Mouse (Mus musculus): ENCODE data around the gene Cry1. TPM values are rescaled to one million over a fixed set of nuclear protein-coding genes. Genes with fewer than 3 reads are reported as not detected.

Gene Cry1
- polyA plus RNA-seq (2014; fragmentation: Illumina TruSeq; extraction: RNeasy Lipid Tissue Mini Kit (QIAGEN cat#74804); ENCODE audit: insufficient read depth, low read depth, low replicate concordance), result 9.9 TPM

GRCm38 (mm10) chr10:85184964-85185608 is at the start of gene Cry1:
TSS of gene Cry1 (minus strand) at chr10:85185064.

DNA sequence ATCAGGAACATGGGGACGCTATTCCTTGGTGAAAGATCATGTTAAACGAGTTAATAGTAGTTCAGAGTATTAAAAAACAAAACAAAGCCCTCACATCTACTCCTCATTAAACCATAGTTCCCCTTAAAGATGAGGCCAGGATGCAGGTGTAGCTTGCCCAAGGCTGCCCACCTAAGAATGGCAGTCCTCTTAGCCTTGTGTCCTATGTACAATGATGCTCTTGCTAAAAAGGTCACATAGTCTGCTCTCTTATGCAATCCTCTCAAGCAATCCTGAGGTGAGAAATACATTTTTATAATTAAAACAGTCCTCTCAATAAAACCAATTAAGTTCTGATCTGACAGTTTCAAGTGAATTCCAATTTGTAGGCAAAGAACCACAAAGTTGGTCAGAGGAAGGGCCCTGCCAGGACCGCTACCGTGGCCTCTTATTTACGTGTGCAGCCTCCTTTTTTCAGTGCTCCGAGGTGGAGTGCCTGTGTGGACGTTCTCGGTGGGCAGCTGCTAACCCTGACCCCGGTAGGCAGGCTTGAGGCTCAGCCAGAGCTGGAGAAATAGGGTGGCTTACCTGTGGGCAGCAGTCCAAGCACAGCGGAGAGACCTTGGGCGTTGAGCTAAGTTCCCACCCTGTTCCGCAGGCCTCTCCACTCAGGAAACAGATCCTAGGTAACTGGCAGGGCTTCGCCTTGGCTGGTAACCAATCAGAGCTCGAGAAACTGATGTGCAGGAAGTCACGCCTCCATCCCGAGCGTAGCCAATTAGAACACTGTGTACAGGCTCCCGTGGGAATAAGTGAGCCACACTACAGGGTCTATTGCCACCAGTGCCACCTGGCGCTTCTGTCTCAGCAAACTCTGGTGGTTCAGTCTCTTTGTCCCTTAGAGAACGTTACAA is 57.2 kb downstream of the Cry1 start, which contains the start of gene Mterf2:
Mterf2 (minus strand) TSS at position 633 of the 893 bp plus-strand sequence.

DNA sequence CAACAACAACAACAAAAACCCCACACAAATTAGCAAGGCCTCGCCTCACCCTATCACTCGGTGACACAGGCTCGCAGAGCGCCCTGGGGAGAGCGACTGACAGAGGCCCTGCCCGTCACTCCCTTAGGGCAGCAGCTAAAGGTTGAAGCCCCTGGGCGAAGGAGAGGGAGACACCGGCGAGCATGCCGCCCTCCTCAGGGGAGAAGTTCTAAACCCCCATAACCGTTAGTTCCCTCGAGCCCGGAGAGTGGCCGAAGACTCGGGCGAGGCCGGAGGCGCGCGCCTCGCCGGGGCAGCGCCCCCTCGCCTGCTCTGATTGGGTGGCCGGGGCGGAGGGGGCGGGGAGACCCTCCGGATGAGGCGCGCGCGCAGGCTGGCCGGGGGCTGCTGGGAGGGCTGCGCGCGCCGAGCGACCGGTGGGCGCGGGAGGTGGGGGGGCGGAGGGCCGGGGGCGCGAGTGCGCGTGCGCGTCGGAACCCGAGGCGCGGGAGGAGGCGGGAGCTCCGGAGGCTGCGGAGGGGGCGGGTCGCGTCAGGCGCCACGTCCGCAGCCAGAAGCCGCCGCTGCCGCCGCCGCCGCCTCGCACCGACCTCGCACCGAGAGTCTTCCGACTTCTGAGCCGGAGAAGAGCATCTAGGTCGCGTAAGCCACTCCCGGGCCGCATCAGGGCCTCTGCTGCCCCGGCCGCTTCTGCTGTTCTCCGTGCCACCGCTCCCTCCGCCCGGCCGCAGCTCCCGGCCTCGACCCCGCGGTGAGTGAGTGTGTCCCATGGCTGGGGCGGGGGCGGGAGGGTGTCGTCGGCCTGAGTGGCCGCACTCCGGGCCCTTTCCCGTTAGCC is 82.4 kb downstream of the Cry1 start, which contains the start of the genes Fhl4 and Tmem263:
Fhl4 (minus strand) TSS at position 249 of the 838 bp plus-strand sequence.
Tmem263 (plus strand) TSS at position 381 of the 838 bp plus-strand sequence.

Other genes starting within 250 kb of the Cry1 start
- 0.35 TPM for gene Fhl4, start 82.6 kb downstream of the Cry1 start, polyA plus RNA-seq (2014; fragmentation: Illumina TruSeq; extraction: RNeasy Lipid Tissue Mini Kit (QIAGEN cat#74804); ENCODE audit: insufficient read depth, low read depth, low replicate concordance)
- gene Tmem263, start 82.4 kb downstream of the Cry1 start, polyA plus RNA-seq (2014; fragmentation: Illumina TruSeq; extraction: RNeasy Lipid Tissue Mini Kit (QIAGEN cat#74804); ENCODE audit: insufficient read depth, low read depth, low replicate concordance), result 9.9 TPM
- 4.5 TPM for gene Mterf2, start 57.0 kb downstream of the Cry1 start, polyA plus RNA-seq (2014; fragmentation: Illumina TruSeq; extraction: RNeasy Lipid Tissue Mini Kit (QIAGEN cat#74804); ENCODE audit: insufficient read depth, low read depth, low replicate concordance)
- 1.2 TPM for gene Btbd11, start 201.8 kb upstream of the Cry1 start, polyA plus RNA-seq (2014; fragmentation: Illumina TruSeq; extraction: RNeasy Lipid Tissue Mini Kit (QIAGEN cat#74804); ENCODE audit: insufficient read depth, low read depth, low replicate concordance)

All from lung, adult 10 weeks (tissue).